Mouse (Mus musculus) myocyte (in vitro differentiated cells): ENCODE measurements around the gene Trim26.

ENCODE experiments used
- CEBPB ChIP-seq: IDR thresholded peaks from 2 replicates; pipeline ENCODE4 v1.6.1; 2011; ENCODE audit warnings: mild to moderate bottlenecking, moderate library complexity; ENCODE audit not compliant: poor library complexity, insufficient read depth, severe bottlenecking
- E2F4 ChIP-seq: IDR thresholded peaks from one replicate; pipeline ENCODE4 v1.6.1; 2011; ENCODE audit warnings: mild to moderate bottlenecking, control low read depth, moderate library complexity; ENCODE audit not compliant: insufficient read depth
- MAX ChIP-seq: IDR thresholded peaks from one replicate; pipeline ENCODE4 v1.6.1; 2011; ENCODE audit warnings: low read depth, mild to moderate bottlenecking, control low read depth
- MYOD1 ChIP-seq, 3 experiments: IDR thresholded peaks; one replicate each; pipeline ENCODE4 v1.6.1; 2011; ENCODE audit warnings: control low read depth in 2 of 3, low read depth in 2 of 3, mild to moderate bottlenecking in 2 of 3, moderate library complexity in 1 of 3; ENCODE audit not compliant: insufficient read length in 2 of 3, control insufficient read depth in 1 of 3
- POLR2A ChIP-seq: IDR thresholded peaks from one replicate; pipeline ENCODE4 v1.6.1; 2011; ENCODE audit warnings: low read depth, mild to moderate bottlenecking, control low read depth, moderate library complexity; ENCODE audit not compliant: insufficient read length
- TCF12 ChIP-seq: IDR thresholded peaks from one replicate; pipeline ENCODE4 v1.6.1; 2011; ENCODE audit warnings: mild to moderate bottlenecking, control low read depth; ENCODE audit not compliant: poor library complexity, insufficient read depth, severe bottlenecking
- TCF3 ChIP-seq: IDR thresholded peaks from one replicate; pipeline ENCODE4 v1.6.1; 2011; ENCODE audit warnings: low read depth, control low read depth; ENCODE audit not compliant: insufficient read length
- USF1 ChIP-seq: IDR thresholded peaks from one replicate; pipeline ENCODE4 v1.6.1; 2011; ENCODE audit warnings: low read depth, mild to moderate bottlenecking, control low read depth, moderate library complexity

DNA sequence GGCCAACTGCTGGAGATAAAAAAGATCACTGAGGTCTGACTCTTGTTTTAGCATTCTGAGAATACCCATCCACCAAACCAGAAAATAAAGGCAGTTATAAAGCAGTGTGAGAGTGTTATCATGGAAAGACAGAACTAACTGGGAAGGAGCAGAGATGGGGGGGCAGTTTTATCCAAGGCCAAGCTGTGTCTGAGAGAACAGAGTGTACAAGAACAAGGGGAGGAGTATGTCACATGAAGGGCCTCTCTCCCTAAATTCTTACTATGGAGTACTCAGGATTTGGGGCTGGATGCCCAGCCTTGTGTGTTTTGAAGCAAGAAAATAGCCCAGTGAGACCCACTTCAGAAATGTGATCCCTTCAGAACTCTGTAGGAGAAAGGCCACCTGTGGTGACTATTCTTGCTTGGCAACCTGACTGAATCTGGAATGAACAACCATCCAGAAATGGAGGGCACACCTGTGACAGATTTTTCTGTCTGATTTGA is 4.1 kb downstream of the Trim26 start:
- TF ChIP-seq MAX (no peak), POLR2A (no peak), MYOD1 (IDR thresholded peaks at IDR 0.05; ENCODE audit: control insufficient read depth in 1 of 3, insufficient read length in 2 of 3, low read depth in 2 of 3) (no peak), USF1 (no peak), TCF12 (no peak), CEBPB (no peak), TCF3 (no peak), E2F4 (no peak)
